Mouse (Mus musculus) brain, embryonic 14.5 days (tissue): ENCODE measurements around the gene Stk39. TPM values are rescaled to one million over a fixed set of nuclear protein-coding genes. Genes with fewer than 3 reads are reported as not detected.

Experiments used
- DNase-seq: peaks from one replicate; pipeline ENCODE4 v3.0.0-alpha.2; 2011; ENCODE audit warnings: low read depth
- CTCF ChIP-seq: fragments of 200-500 bp; IDR thresholded peaks from 2 replicates; pipeline ENCODE4 v1.5.1; 2012; ENCODE audit warnings: inconsistent platforms, mild to moderate bottlenecking, moderate library complexity, borderline replicate concordance; ENCODE audit not compliant: insufficient read depth, insufficient read length; ENCODE audit errors: extremely low read depth
- POLR2A ChIP-seq: fragments of 200-500 bp; IDR thresholded peaks from 2 replicates; pipeline ENCODE4 v1.6.1; 2012; ENCODE audit warnings: mild to moderate bottlenecking, inconsistent platforms, borderline replicate concordance; ENCODE audit not compliant: poor library complexity, insufficient read depth, insufficient read length, severe bottlenecking; ENCODE audit errors: extremely low read depth
- polyA plus RNA-seq: library from polyadenylated mRNA; depleted of rRNA; stranded (reverse); fragments of >200 nt; gene quantifications from 2 replicates; pipeline ENCODE4 v1.2.3, GENCODE M21; 2012

The Stk39 gene
- polyA plus RNA-seq, 1 experiment: 27.7 TPM

- DNase-seq: no peak
- TF ChIP-seq POLR2A (no peak), CTCF (no peak)
Measured at GRCm38 (mm10) chr2:68383964-68384363, 88.1 kb downstream of the Stk39 start.

DNA sequence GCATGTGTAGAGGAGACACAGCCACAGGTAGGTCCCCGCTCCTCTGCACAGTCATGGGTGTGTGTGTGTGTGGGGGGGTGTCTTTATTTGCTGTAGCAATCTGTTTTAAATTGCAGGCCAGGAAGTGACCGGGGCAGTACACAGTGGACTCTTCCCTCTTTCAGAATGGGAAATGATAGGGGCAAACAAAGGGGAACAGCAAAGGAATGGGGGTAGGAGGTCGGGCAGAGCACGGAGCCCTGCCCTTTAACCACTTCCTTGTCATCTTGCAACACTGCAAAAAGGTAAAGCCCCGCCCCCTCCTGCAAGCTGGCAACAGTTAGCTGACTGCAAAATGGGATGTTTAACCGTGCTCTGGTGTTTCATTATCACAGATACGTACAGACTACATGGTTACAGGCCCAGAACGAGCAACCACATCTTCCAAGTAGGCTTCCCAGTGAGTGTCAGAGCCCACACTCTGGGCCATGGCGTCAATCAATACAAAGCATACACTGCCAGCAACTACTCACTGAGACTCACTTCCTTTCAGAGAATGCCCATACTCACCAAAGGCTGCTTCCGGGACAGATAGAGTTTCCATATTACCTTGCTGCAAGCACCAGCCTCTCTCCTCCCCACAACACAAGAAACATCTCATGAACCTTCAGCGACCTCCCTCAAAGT lies 89.5 kb downstream of the Stk39 start:
- no peak for DNase-seq
- TF ChIP-seq CTCF (no peak), POLR2A (no peak)

GRCm38 (mm10) chr2:68381881-68382280 lies 90.2 kb downstream of the Stk39 start:
- TF ChIP-seq CTCF: no peak
- no peak for TF ChIP-seq POLR2A
- no peak for DNase-seq

- no peak for TF ChIP-seq CTCF
- peak; percentile 47 for DNase-seq
Measured at GRCm38 (mm10) chr2:68381205-68381604, 90.9 kb downstream of the Stk39 start.

DNA sequence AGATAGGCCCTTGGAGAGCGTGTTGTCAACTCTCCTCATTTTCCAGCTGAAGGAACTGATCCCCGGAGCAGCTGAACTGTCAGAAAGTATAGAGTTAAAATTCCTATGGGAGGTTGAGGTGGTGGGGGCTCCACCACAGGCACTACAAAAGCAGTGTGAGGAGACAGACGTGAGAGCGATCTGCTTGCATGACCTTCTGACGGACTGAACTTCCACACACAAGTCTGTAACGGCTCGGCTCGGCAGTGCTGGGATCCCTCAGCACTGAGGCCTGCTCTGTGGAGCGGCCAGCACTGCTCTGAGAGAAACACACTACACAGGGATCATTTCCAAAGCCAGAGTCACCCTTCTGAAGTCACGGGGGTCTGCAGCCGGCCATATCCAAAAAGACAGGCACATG lies 92.4 kb downstream of the Stk39 start:
- TF ChIP-seq POLR2A (no peak), CTCF (no peak)
- peak; percentile 31 for DNase-seq

DNA sequence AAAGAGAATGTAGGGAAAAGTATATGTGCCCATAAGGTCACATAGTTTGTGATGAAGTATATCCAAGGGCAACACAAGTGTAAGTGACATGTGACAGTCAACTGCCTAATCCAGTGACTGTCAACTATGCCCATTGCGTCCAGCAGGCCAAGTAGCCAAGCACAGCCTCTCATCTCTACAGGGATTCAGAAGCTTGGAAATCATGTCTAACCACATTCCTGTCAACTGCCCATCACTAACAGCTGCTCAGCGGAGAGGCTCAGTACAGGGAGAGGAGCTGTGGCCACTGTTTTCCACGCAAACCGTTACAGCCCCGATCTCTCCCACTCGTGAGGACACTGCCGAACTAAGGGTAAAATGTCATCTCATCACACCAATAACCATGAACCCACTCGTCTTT lies 93.7 kb downstream of the Stk39 start:
- no peak for DNase-seq
- TF ChIP-seq CTCF: no peak
- TF ChIP-seq POLR2A: no peak

DNA sequence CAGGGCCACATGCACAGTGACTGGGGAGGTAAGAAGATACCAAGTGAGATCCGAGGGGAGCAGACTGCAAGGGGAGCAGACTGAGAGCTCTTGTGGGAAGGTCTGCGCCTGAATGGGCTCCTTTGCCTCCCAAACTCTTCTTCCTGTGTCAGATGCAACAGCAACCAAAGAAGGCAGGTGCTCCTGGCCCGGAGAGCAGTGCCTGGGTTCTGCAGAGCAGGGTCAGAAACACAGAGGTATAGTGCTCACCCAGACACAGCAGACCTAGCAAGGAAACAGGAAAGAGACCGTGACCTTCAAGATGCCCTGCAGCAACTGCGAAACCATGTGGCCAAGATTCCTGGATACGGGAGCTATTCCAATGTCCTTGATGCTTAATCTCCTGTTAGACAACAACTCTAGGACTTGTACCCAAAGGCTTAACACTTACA lies 94.8 kb downstream of the Stk39 start:
- TF ChIP-seq POLR2A (no peak), CTCF (no peak)
- no peak for DNase-seq

DNA sequence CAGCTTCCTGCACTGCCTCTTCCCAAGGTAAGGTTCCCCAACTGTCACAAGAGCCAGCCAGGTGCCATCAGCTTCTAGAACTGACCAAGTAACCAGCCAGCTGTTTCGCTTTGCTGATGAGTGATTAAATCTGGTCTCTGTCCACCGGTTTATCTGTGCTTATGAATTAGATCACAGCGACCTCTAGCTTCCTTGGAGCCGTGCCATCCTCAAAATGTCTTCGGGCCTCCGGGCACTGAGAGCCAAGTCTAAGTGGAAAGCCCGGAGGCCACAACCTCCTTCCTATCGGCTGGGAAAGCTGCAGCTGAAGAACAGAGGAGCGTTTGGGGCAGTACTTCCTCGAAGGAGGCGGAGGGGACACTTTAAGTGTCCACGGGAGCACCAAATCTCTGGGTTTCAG lies 95.4 kb downstream of the Stk39 start:
- TF ChIP-seq POLR2A (no peak), CTCF (no peak)
- no peak for DNase-seq

GRCm38 (mm10) chr2:68374202-68374601 lies 97.9 kb downstream of the Stk39 start:
- no peak for DNase-seq
- no peak for TF ChIP-seq CTCF
- TF ChIP-seq POLR2A: no peak

DNA sequence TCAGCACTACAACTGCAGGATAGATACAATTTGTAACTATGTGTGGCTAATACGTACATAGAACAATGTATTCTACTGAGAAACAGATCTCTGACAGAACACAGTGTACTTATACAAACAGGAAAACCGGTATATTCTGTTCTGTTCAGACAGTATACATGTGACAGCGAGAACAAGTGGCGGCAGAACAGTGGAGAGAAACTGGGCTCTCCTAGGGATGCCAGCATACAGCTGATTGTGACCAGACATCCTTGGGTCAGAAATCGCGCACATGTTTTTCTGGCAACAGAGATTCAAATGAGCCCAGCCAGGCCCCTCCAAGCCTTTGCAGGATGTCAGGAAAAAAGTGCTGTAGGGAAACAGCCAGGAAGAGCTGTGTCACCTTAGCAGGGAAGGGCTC lies 100.2 kb downstream of the Stk39 start:
- DNase-seq: no peak

GRCm38 (mm10) chr2:68370326-68370725 lies 101.7 kb downstream of the Stk39 start:
- peak; percentile 49 for DNase-seq
- TF ChIP-seq POLR2A (no peak), CTCF (no peak)

More for the DNA sequence above, 100.2 kb downstream of the Stk39 start:
- TF ChIP-seq CTCF: no peak
- no peak for TF ChIP-seq POLR2A

- no peak for TF ChIP-seq POLR2A
- no peak for TF ChIP-seq CTCF
Measured at GRCm38 (mm10) chr2:68369080-68369479, 103.0 kb downstream of the Stk39 start.

More at GRCm38 (mm10) chr2:68369080-68369479, 103.0 kb downstream of the Stk39 start:
- DNase-seq: no peak
